Mouse (Mus musculus) liver, embryonic 13.5 days (tissue): ENCODE data around the gene Prcd. TPM values are rescaled to one million over a fixed set of nuclear protein-coding genes. Genes with fewer than 3 reads are reported as not detected.
"Not testable (repeated sequence)": the region's sequence is repeated elsewhere in the genome, so short reads cannot be mapped to it uniquely, and the experiment has no call there.

Experiments
- ATAC-seq: fragments of 200-750 bp; cut with Nextera tagmentation; 2 replicates; pipeline ENCODE4 v1.8.0; 2017; ENCODE audit warnings: low read depth, mild to moderate bottlenecking, moderate number of reproducible peaks, moderate library complexity
- DNase-seq: peaks from one replicate; pipeline ENCODE4 v3.0.0; 2022
- H3K27ac ChIP-seq: fragments of 300-500 bp; sonication (generic); 2 replicates; pipeline ENCODE4 v1.5.1; 2015; ENCODE audit warnings: moderate library complexity, mild to moderate bottlenecking, inconsistent platforms
- H3K27me3 ChIP-seq: fragments of 300-500 bp; sonication (generic); 2 replicates; pipeline ENCODE4 v1.6.1; 2015; ENCODE audit warnings: mild to moderate bottlenecking, inconsistent platforms
- H3K36me3 ChIP-seq: fragments of 300-500 bp; sonication (generic); 2 replicates; pipeline ENCODE4 v1.6.1; 2015; ENCODE audit warnings: mild to moderate bottlenecking, inconsistent platforms
- H3K4me1 ChIP-seq: fragments of 300-500 bp; sonication (generic); replicated peaks from 2 replicates; pipeline ENCODE4 v1.6.1; 2015; ENCODE audit warnings: inconsistent platforms
- H3K4me2 ChIP-seq: fragments of 300-500 bp; sonication (generic); 2 replicates; pipeline ENCODE4 v1.6.1; 2015; ENCODE audit warnings: inconsistent platforms, mild to moderate bottlenecking, moderate library complexity
- H3K4me3 ChIP-seq: fragments of 300-500 bp; sonication (generic); replicated peaks from 2 replicates; pipeline ENCODE4 v1.5.1; 2015; ENCODE audit warnings: mild to moderate bottlenecking, inconsistent platforms
- H3K9ac ChIP-seq: fragments of 300-500 bp; sonication (generic); 2 replicates; pipeline ENCODE4 v1.6.1; 2015; ENCODE audit warnings: mild to moderate bottlenecking, inconsistent platforms
- H3K9me3 ChIP-seq: fragments of 300-500 bp; sonication (generic); replicated peaks from 2 replicates; pipeline ENCODE4 v1.6.1; 2016; ENCODE audit warnings: inconsistent platforms
- WGBS: fragments of 180-500 bp; shearing (Covaris S2); methylation state at CpG from one replicate; pipeline ENCODE4 v1.1.7; 2015; ENCODE audit not compliant: insufficient replicate concordance; 5-methylcytosine and 5-hydroxymethylcytosine counted together
- polyA plus RNA-seq: library from polyadenylated mRNA; unstranded; fragments of >200 nt; fragmentation: Nextera tagmentation; extraction: Ambion mirVana; gene quantifications from 2 replicates; pipeline ENCODE4 v1.2.1, GENCODE M21; 2015

Prcd gene
- polyA plus RNA-seq, 1 experiment from 2014 or later = 0.33 TPM

DNA sequence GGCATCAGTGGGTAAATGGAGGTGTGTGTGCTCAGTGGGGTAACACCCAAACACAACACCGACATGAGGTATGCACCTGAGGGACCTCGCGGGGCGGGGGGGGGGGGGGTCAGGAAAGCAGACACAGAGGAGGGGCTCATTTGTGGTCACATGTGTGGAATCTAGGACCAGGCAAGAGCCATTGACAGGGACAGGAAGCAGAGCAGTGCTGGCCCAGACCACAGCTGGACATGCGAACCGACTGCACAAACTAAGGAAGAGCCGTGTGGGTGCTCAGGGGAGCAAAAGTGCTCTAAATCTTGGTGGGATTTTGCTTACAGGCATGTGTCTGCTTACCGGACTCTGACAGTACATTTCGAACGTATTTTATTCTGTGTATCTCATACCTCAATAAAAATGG lies 12.0 kb downstream of the Prcd start:
- Histone ChIP-seq H3K9me3 (no peaks in the 10 kb centered on the region), H3K4me1 (peaks cover 36% of the 10 kb centered on the region), H3K9ac (no peak overlapping the region), H3K27me3 (peaks cover 36% of the 10 kb centered on the region), H3K36me3 (no peaks in the 10 kb centered on the region), H3K27ac (no peak overlapping the region), H3K4me3 (no peak overlapping the region), H3K4me2 (no peak overlapping the region)
- 57% methylated on average over 10 of the region's 10 CpGs for WGBS
- no peak for DNase-seq
- ATAC-seq = no peak

DNA sequence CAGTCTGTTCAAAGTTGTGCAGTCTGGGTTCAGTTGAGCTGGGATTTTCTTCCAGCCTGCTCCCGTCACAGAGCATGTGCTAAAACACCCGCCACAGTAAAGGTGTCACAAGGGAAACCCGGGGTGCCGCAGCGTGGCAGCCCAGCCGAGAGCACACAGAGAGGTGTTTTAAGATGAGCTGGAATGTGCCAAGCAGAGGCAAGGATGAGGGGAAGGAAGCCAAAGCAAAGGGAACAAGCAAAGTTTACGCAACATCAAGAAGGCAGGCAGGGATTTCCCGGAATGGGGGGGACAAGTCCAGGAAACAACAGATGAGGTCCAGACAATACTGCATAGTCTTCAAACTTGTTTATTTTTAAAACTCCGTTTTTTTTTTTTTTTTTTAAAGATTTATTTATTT lies 13.2 kb downstream of the Prcd start:
- H3K4me1 ChIP-seq = peaks cover 40% of the 10 kb centered on the region
- 68% methylated on average over 9 of the region's 9 CpGs for WGBS
- no peak for ATAC-seq

DNA sequence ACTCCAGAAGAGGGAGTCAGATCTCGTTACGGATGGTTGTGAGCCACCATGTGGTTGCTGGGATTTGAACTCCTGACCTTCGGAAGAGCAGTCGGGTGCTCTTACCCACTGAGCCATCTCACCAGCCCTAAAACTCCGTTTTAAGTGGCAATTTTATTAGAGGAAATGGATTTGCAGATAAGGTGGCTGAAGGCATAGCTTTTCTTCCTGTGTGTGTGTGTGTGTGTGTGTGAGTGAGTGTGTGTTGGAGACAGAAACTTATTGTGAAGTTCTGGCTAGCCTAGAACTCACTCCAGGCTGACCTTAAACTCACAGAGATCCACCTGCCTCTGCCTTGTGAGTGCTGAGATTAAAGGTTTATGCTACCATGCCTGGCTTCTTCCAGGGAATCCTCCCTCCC lies 13.7 kb downstream of the Prcd start:
- not testable (repeated sequence) for DNase-seq, H3K4me3 ChIP-seq, H3K36me3 ChIP-seq, H3K9ac ChIP-seq, H3K9me3 ChIP-seq, H3K4me2 ChIP-seq, H3K27ac ChIP-seq, ATAC-seq
- 49% methylated on average over 5 of the region's 5 CpGs for WGBS
- Histone ChIP-seq H3K27me3 (peaks cover 27% of the 10 kb centered on the region), H3K4me1 (peaks cover 41% of the 10 kb centered on the region)

More for the DNA sequence above, 13.2 kb downstream of the Prcd start:
- Histone ChIP-seq H3K36me3 (no peaks in the 10 kb centered on the region), H3K9me3 (no peaks in the 10 kb centered on the region), H3K4me2 (no peak overlapping the region), H3K9ac (no peak overlapping the region), H3K4me3 (no peak overlapping the region), H3K27ac (no peak overlapping the region), H3K27me3 (peaks cover 31% of the 10 kb centered on the region)
- no peak for DNase-seq

DNA sequence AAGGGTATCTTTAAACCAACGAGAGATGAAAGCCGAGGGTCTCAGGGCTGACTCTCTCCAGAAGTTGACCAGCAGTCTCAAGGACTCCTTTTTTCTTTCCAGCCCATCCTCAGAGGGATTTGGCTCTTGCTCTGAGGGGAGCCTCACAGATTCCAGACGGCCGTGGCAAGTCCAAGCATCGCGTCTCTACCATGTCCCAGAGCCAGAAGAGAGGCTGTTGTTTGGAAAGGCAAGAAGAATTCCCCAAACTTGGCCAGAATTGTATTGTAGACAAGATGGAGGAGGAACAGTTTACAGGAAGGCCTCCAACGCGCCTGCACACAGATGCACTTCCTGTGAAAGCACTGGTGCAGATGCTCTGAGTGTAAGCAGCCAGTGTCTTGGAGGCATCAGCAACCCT lies 14.6 kb downstream of the Prcd start:
- no peak overlapping the region for H3K4me3 ChIP-seq
- H3K36me3 ChIP-seq = peaks cover 5% of the 10 kb centered on the region
- no peak overlapping the region for H3K27ac ChIP-seq
- 73% methylated on average over 8 of the region's 8 CpGs for WGBS
- no peak overlapping the region for H3K9ac ChIP-seq
- H3K27me3 ChIP-seq = peaks cover 17% of the 10 kb centered on the region
- DNase-seq (no peak), ATAC-seq (no peak)
- H3K4me2 ChIP-seq = no peak overlapping the region
- peaks cover 47% of the 10 kb centered on the region for H3K4me1 ChIP-seq
- H3K9me3 ChIP-seq = no peaks in the 10 kb centered on the region

DNA sequence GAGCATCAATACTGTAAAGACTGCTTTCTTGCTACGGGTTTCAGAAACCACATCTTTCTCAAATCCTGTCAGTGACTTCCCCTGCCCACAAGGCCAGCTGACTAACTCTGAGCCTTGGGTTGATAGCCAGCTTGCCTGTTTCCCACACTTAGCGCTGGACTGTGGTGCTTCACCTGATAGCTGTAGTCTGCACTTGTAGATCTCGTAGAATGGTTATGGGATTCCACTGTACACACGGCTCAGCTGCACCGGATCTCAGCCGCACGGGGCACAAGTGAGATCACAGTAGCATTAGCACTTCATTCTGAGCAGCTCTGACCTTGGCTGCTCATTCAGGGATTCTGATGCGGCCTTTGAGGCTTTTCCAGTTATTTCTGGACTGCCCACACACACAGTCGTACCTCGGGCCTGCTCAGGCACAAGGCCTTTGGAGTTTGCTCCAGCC lies 15.1 kb downstream of the Prcd start:
- H3K27ac ChIP-seq = no peak overlapping the region

DNA sequence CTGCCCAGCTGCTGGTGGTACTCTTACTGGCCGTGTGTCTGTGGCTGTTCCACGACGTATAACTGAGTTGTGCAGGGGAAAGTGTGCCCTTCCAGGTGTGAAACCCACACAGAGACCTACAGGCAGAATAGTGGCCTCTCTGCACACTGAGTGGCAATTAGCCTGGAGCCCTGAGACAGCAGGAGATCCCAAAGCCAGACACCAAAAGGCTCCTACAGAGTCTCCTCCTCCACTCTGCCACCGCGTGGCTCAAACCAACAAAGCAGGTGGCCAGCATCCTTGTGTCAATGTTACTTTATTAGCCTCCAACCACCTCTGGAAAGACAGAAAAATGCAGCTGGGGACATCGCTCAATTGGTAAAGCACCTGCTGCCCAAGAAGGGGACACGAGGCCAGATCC lies 15.5 kb downstream of the Prcd start:
- H3K4me2 ChIP-seq = no peak overlapping the region
- H3K9me3 ChIP-seq = no peaks in the 10 kb centered on the region
- H3K36me3 ChIP-seq = peaks cover 14% of the 10 kb centered on the region
- DNase-seq (no peak), ATAC-seq (no peak)
- H3K4me1 ChIP-seq = peaks cover 53% of the 10 kb centered on the region
- no peak overlapping the region for H3K4me3 ChIP-seq
- H3K27ac ChIP-seq = no peak overlapping the region
- H3K9ac ChIP-seq = no peak overlapping the region
- peaks cover 9% of the 10 kb centered on the region for H3K27me3 ChIP-seq
- WGBS = 60% methylated on average over 7 of the region's 7 CpGs

More for the DNA sequence above, 15.1 kb downstream of the Prcd start:
- H3K4me1 ChIP-seq = peaks cover 51% of the 10 kb centered on the region
- no peak overlapping the region for H3K4me3 ChIP-seq
- no peak overlapping the region for H3K4me2 ChIP-seq
- 46% methylated on average over 10 of the region's 10 CpGs for WGBS
- peaks cover 9% of the 10 kb centered on the region for H3K36me3 ChIP-seq
- H3K9ac ChIP-seq = no peak overlapping the region
- DNase-seq (no peak), ATAC-seq (no peak)
- peaks cover 13% of the 10 kb centered on the region for H3K27me3 ChIP-seq
- no peaks in the 10 kb centered on the region for H3K9me3 ChIP-seq

DNA sequence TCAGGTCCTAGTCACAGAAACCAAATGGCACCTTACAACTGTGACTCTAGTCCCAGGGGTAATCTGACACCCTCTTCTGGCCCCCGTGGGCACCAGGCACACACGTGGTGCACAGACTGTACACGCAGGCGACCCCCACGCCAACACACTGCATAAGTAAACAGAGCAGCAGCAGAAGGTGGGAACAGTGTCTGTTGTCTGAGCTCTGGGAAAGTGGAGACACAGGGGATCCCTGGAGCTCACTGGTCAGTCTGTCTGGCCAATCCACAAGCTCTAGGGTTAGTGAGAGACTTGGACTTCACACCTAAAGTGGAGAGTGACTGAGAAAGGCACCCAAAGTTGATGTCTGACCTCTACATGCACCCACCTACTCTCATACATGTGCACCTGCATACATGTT lies 16.0 kb downstream of the Prcd start:
- H3K4me2 ChIP-seq = peak overlapping the region; percentile 8; the same call in 1 of the 2 replicates
- H3K27me3 ChIP-seq = 0 out of 2 replicates have a peak, but pooled peaks cover 4% of the 10 kb centered on the region
- DNase-seq (no peak), ATAC-seq (no peak)
- H3K9me3 ChIP-seq = no peaks in the 10 kb centered on the region
- no peak overlapping the region for H3K9ac ChIP-seq
- H3K4me3 ChIP-seq = no peak overlapping the region
- H3K27ac ChIP-seq = no peak overlapping the region
- H3K36me3 ChIP-seq = peaks cover 19% of the 10 kb centered on the region
- H3K4me1 ChIP-seq = peaks cover 53% of the 10 kb centered on the region
- WGBS = 53% methylated on average over 5 of the region's 5 CpGs

DNA sequence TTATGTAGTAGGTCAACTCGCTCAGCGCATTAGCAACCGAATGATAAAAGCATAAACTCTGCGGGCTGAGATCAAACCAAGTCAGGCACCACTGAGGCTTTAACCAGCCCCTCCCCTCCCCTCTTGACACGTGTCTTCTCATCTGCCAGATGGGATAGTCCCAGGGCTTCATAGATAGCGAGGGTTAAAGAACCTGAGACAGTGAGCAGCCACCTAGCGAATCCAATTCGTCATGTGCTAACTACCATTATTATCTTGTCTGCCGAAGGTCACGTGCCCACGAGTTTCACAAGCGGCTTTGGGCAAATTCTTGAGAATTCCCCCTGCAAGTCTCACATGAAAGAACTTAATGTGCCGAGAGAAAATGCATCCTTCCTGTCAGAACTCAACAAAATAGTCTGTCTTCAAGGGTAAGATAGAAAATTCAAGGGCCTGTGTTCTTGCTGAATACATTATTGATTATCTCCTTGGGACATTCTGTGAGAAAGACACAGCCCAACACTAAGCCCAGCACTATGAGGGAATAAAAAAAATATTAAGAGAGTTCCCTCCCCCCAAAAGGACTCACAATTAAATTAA lies 16.5 kb downstream of the Prcd start:
- H3K9me3 ChIP-seq = no peaks in the 10 kb centered on the region
- 30% methylated on average over 13 of the region's 13 CpGs for WGBS
- no peak overlapping the region for H3K4me3 ChIP-seq
- H3K27ac ChIP-seq = no peak overlapping the region
- peak overlapping the region; percentile 8; the same call in 1 of the 2 replicates for H3K4me2 ChIP-seq
- H3K9ac ChIP-seq = no peak overlapping the region
- 0 out of 2 replicates have a peak, but pooled peaks cover 4% of the 10 kb centered on the region for H3K27me3 ChIP-seq
- DNase-seq = no peak
- ATAC-seq = peak; percentile 41
- peaks cover 24% of the 10 kb centered on the region for H3K36me3 ChIP-seq
- peaks cover 57% of the 10 kb centered on the region for H3K4me1 ChIP-seq

DNA sequence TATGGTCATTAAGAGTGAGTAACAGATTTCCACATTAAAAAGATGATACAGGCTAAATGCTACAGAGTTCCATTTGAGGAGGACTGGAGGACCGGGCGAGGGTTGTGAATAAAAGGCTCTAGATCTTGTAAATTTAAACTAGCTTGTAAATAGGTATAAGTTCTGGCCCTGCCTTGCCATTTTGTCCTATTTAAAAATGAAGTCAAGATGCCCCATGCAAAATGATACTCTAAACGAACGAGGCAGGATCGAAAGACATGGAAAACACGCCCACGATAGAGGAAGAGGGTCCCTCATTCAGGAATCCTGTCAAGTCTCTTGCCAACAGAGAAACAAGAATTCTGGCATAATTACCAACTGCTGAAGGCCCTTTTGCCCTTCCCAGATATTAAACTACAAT lies 17.1 kb downstream of the Prcd start:
- peaks cover 29% of the 10 kb centered on the region for H3K36me3 ChIP-seq
- H3K4me1 ChIP-seq = peaks cover 61% of the 10 kb centered on the region
- WGBS = 79% methylated on average over 7 of the region's 7 CpGs
- H3K4me3 ChIP-seq = no peak overlapping the region
- ATAC-seq = no peak
- peak overlapping the region; percentile 84 for H3K4me2 ChIP-seq
- 0 out of 2 replicates have a peak, but pooled peaks cover 4% of the 10 kb centered on the region for H3K27me3 ChIP-seq
- H3K9ac ChIP-seq = peak overlapping the region; percentile 92; the same call in 1 of the 2 replicates
- DNase-seq = no peak
- no peaks in the 10 kb centered on the region for H3K9me3 ChIP-seq
- H3K27ac ChIP-seq = no peak overlapping the region

DNA sequence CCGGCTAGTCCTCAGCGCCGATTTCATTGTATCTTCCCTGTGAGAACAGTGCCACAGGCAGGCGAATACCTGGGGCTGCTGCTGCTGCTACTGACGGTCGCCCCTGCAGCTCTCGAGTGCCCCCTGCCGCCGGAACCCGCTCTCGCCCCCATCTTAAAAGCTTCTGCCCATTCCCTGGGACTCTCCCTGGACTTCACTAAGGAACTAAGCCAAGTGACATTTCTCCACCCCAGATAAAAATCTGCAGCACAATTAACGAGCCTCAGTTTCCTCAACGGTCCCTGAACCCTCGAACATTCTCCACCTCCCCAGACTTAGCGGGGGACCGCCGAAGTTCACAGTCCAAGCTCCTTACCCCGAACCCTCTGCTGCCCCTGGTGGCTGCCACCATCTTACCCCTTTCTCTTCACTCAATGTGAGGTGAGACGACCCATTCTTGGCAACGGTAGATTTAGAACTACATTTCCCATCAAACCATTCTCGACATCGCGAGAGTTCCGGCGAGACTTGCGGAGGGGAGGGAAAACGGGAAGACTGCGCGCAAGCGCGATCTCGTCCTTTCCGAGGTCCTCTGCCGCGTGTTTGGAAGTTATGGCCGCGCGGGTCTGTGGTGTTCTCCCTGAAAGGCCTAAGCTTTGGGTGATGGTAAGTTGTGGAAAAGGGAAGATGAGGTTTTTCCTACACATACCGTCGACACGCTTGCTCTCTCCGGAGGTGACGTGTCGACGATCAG lies 17.9 kb downstream of the Prcd start:
- Histone ChIP-seq H3K36me3 (peaks cover 38% of the 10 kb centered on the region), H3K4me1 (peaks cover 61% of the 10 kb centered on the region), H3K27ac (peak overlapping the region; percentile 80), H3K27me3 (0 out of 2 replicates have a peak, but pooled peaks cover 4% of the 10 kb centered on the region), H3K9me3 (no peaks in the 10 kb centered on the region), H3K4me2 (peak overlapping the region; percentile 84), H3K4me3 (peak overlapping the region; percentile 83), H3K9ac (peak overlapping the region; percentile 92)
- WGBS = under 1% methylated on average over 45 of the region's 45 CpGs
- ATAC-seq (peak; percentile 85), DNase-seq (peak; percentile 94)

GRCm38 (mm10) chr11:116671845-116672434 lies 18.6 kb downstream of the Prcd start:
- peak overlapping the region; percentile 84 for H3K4me2 ChIP-seq
- peak overlapping the region; percentile 92 for H3K9ac ChIP-seq
- peak overlapping the region; percentile 80 for H3K27ac ChIP-seq
- peaks cover 61% of the 10 kb centered on the region for H3K4me1 ChIP-seq
- peaks cover 45% of the 10 kb centered on the region for H3K36me3 ChIP-seq
- H3K9me3 ChIP-seq = no peaks in the 10 kb centered on the region
- H3K27me3 ChIP-seq = 0 out of 2 replicates have a peak, but pooled peaks cover 4% of the 10 kb centered on the region
- H3K4me3 ChIP-seq = peak overlapping the region; percentile 83
- under 1% methylated on average over 24 of the region's 24 CpGs for WGBS
- ATAC-seq (peak; percentile 10), DNase-seq (no peak)
